Mouse (Mus musculus) bone marrow, adult 2 months (tissue): ENCODE data around the gene A3galt2.

Source experiments
- CTCF ChIP-seq: fragments of 200-500 bp; IDR thresholded peaks from 2 replicates; pipeline ENCODE4 v1.5.1; 2011; ENCODE audit warnings: low read length, control low read depth; ENCODE audit not compliant: control insufficient read depth, insufficient read depth
- POLR2A ChIP-seq: fragments of 200-500 bp; IDR thresholded peaks from 2 replicates; pipeline ENCODE4 v1.6.1; 2011; ENCODE audit warnings: low read depth, mild to moderate bottlenecking, control low read depth, low read length, borderline replicate concordance; ENCODE audit not compliant: control insufficient read depth

- TF ChIP-seq CTCF: no peak
- no peak for TF ChIP-seq POLR2A
Measured at GRCm38 (mm10) chr4:128721061-128721648, 34.0 kb upstream of the A3galt2 start.
